Mouse (Mus musculus) liver, adult (tissue): ENCODE data around the gene Dhx38.

Experiments
- GATA4 ChIP-seq: IDR thresholded peaks from 2 replicates; pipeline ENCODE4 v1.6.1; 2014; ENCODE audit warnings: mild to moderate bottlenecking, low read length; ENCODE audit not compliant: insufficient replicate concordance

The Dhx38 gene

GRCm38 (mm10) chr8:109565498-109566333 lies at the start of gene Dhx38, which contains the start of gene Txnl4b:
TSS of gene Dhx38 (minus strand) at chr8:109565861.
TSS of gene Txnl4b (plus strand) at chr8:109565892.
- TF ChIP-seq GATA4: peak; percentile 43; the same call in 1 of the 2 replicates

GRCm38 (mm10) chr8:109614243-109615210 lies 48.9 kb upstream of the Dhx38 start, which contains the start of gene Pkd1l3:
TSS of gene Pkd1l3 (plus strand) at chr8:109614517.
- TF ChIP-seq GATA4: peak; percentile 42; the same call in 1 of the 2 replicates

GRCm38 (mm10) chr8:109609153-109609502 lies 43.5 kb upstream of the Dhx38 start:
- TF ChIP-seq GATA4: 0 out of 2 replicates have a peak, but pooled peaks have one; percentile 17

- no peak; the same call in 1 of the 2 replicates for TF ChIP-seq GATA4
These were observed 42.9 kb upstream of the Dhx38 start, which contains the start of gene Dhodh for GRCm38 (mm10) chr8:109608271-109609152. TSS of gene Dhodh (minus strand) at chr8:109608673.

GRCm38 (mm10) chr8:109607650-109608049 lies 42.0 kb upstream of the Dhx38 start:
- TF ChIP-seq GATA4: no peak

- TF ChIP-seq GATA4: no peak
These were observed 41.1 kb upstream of the Dhx38 start for GRCm38 (mm10) chr8:109606725-109607124.

GRCm38 (mm10) chr8:109595854-109596253 lies 30.2 kb upstream of the Dhx38 start:
- no peak for TF ChIP-seq GATA4

- TF ChIP-seq GATA4: no peak
These were observed 27.6 kb upstream of the Dhx38 start for GRCm38 (mm10) chr8:109593117-109593788.

- TF ChIP-seq GATA4: no peak
These were observed 26.5 kb upstream of the Dhx38 start for GRCm38 (mm10) chr8:109592164-109592563.

GRCm38 (mm10) chr8:109591367-109591766 lies 25.7 kb upstream of the Dhx38 start:
- TF ChIP-seq GATA4: no peak

GRCm38 (mm10) chr8:109590901-109591300 lies 25.2 kb upstream of the Dhx38 start:
- no peak for TF ChIP-seq GATA4

- no peak for TF ChIP-seq GATA4
These were observed 21.4 kb upstream of the Dhx38 start for GRCm38 (mm10) chr8:109586972-109587504.

GRCm38 (mm10) chr8:109585652-109586051 lies 20.0 kb upstream of the Dhx38 start:
- no peak for TF ChIP-seq GATA4

GRCm38 (mm10) chr8:109584830-109585229 lies 19.2 kb upstream of the Dhx38 start:
- no peak for TF ChIP-seq GATA4
